Mouse (Mus musculus) CH12.LX (cell line): ENCODE measurements around the gene Polr3b.

ENCODE experiments used
- CTCF ChIP-seq, 2 experiments: IDR thresholded peaks in 1 of 2; conservative IDR thresholded peaks in 1 of 2; 2 replicates each; pipeline ENCODE4 v1.5.1; 2011 to 2012; ENCODE audit warnings: low read depth in 2 of 2, low read length in 2 of 2, improper control_type of control experiment in 1 of 2, inconsistent platforms in 1 of 2, mild to moderate bottlenecking in 1 of 2, moderate library complexity in 1 of 2
- EP300 ChIP-seq: IDR thresholded peaks from 2 replicates; pipeline ENCODE4 v1.6.1; 2011; ENCODE audit warnings: low read length, improper control_type of control experiment
- HCFC1 ChIP-seq: IDR thresholded peaks from 2 replicates; pipeline ENCODE4 v1.6.1; 2012; ENCODE audit warnings: low read depth, mild to moderate bottlenecking, inconsistent platforms, low read length, improper control_type of control experiment
- MAX ChIP-seq: IDR thresholded peaks from 2 replicates; pipeline ENCODE4 v1.6.1; 2011; ENCODE audit warnings: low read length, improper control_type of control experiment
- MAZ ChIP-seq: IDR thresholded peaks from 2 replicates; pipeline ENCODE4 v1.6.1; 2012; ENCODE audit warnings: low read depth, mild to moderate bottlenecking, inconsistent platforms, low read length, improper control_type of control experiment, moderate library complexity
- MXI1 ChIP-seq: IDR thresholded peaks from 2 replicates; pipeline ENCODE4 v1.6.1; 2011; ENCODE audit warnings: mild to moderate bottlenecking, low read depth, low read length, improper control_type of control experiment
- NELFE ChIP-seq: IDR thresholded peaks from 2 replicates; pipeline ENCODE4 v1.6.1; 2011; ENCODE audit warnings: low read depth, low read length, improper control_type of control experiment
- POLR2A ChIP-seq: IDR thresholded peaks from 2 replicates; pipeline ENCODE4 v1.6.1; 2011; ENCODE audit warnings: low read depth, mild to moderate bottlenecking, improper control_type of control experiment, low read length
- POLR2AphosphoS2 ChIP-seq: IDR thresholded peaks from 2 replicates; pipeline ENCODE4 v1.6.1; 2011; ENCODE audit warnings: low read depth, low read length, improper control_type of control experiment
- SMC3 ChIP-seq: IDR thresholded peaks from 2 replicates; pipeline ENCODE4 v1.6.1; 2011; ENCODE audit warnings: low read depth, low read length, improper control_type of control experiment
- ZC3H11A ChIP-seq: IDR thresholded peaks from 2 replicates; pipeline ENCODE4 v1.6.1; 2012; ENCODE audit warnings: low read depth, mild to moderate bottlenecking, inconsistent platforms, low read length, improper control_type of control experiment
- ZNF384 ChIP-seq: IDR thresholded peaks from 2 replicates; pipeline ENCODE4 v1.6.1; 2012; ENCODE audit warnings: low read depth, low read length, improper control_type of control experiment, inconsistent platforms

- no peak for TF ChIP-seq CTCF (conservative IDR thresholded peaks at IDR 0.05 in 1 of 2, IDR thresholded peaks at IDR 0.05 in 1 of 2; ENCODE audit: low read depth in 2 of 2, low read length in 2 of 2)
- no peak for TF ChIP-seq POLR2A
- no peak for TF ChIP-seq ZC3H11A
- no peak for TF ChIP-seq ZNF384
- TF ChIP-seq POLR2AphosphoS2 = no peak
- no peak for TF ChIP-seq EP300
- TF ChIP-seq MAZ = no peak
- TF ChIP-seq SMC3 = no peak
- no peak for TF ChIP-seq MXI1
- TF ChIP-seq MAX = no peak
- TF ChIP-seq NELFE = no peak
- TF ChIP-seq HCFC1 = no peak
These were observed 9.8 kb upstream of the Polr3b start for GRCm38 (mm10) chr10:84612281-84612680.
